Mouse (Mus musculus): Measurements from ENCODE around the gene Ctdsp1. TPM values are rescaled to one million over a fixed set of nuclear protein-coding genes. Genes with fewer than 3 reads are reported as not detected.

Gene Ctdsp1
- polyA plus RNA-seq, 1 experiment from 2014 or later: 78.9 TPM

- no peak for ATAC-seq (ENCODE audit: insufficient number of reproducible peaks, insufficient read depth, low FRiP score, low TSS enrichment)
- H3K9ac ChIP-seq: no peak overlapping the region
- H3K4me2 ChIP-seq (replicated peaks): no peak overlapping the region
- H3K27me3 ChIP-seq: no peaks in the 10 kb centered on the region
- no peaks in the 10 kb centered on the region for H3K36me3 ChIP-seq
- H3K4me3 ChIP-seq: no peak overlapping the region
- no peaks in the 10 kb centered on the region for H3K4me1 ChIP-seq
- no peak overlapping the region for H3K27ac ChIP-seq
- H3K9me3 ChIP-seq: no peaks in the 10 kb centered on the region
- 75% methylated on average over 5 of the region's 5 CpGs for WGBS
Measured at GRCm38 (mm10) chr1:74380484-74380883, 10.8 kb upstream of the Ctdsp1 start.

GRCm38 (mm10) chr1:74381588-74382021, 9.7 kb upstream of the Ctdsp1 start:
- no peak for ATAC-seq (ENCODE audit: insufficient number of reproducible peaks, insufficient read depth, low FRiP score, low TSS enrichment)
- 89% methylated on average over 10 of the region's 10 CpGs for WGBS
- no peaks in the 10 kb centered on the region for H3K27me3 ChIP-seq

GRCm38 (mm10) chr1:74383385-74383784, 7.9 kb upstream of the Ctdsp1 start:
- ATAC-seq (ENCODE audit: insufficient number of reproducible peaks, insufficient read depth, low FRiP score, low TSS enrichment): no peak
- WGBS: 83% methylated on average over 13 of the region's 13 CpGs
- no peaks in the 10 kb centered on the region for H3K9me3 ChIP-seq
- no peak overlapping the region for H3K4me3 ChIP-seq
- H3K4me2 ChIP-seq (replicated peaks): no peak overlapping the region
- H3K36me3 ChIP-seq: no peaks in the 10 kb centered on the region
- no peak overlapping the region for H3K27ac ChIP-seq
- no peaks in the 10 kb centered on the region for H3K27me3 ChIP-seq
- peaks cover 7% of the 10 kb centered on the region; the same call in 1 of the 2 replicates for H3K4me1 ChIP-seq
- no peak overlapping the region for H3K9ac ChIP-seq

More at GRCm38 (mm10) chr1:74381588-74382021, 9.7 kb upstream of the Ctdsp1 start:
- Histone ChIP-seq H3K36me3 (no peaks in the 10 kb centered on the region), H3K9ac (no peak overlapping the region), H3K27ac (no peak overlapping the region), H3K9me3 (no peaks in the 10 kb centered on the region), H3K4me2 (replicated peaks) (no peak overlapping the region), H3K4me1 (no peaks in the 10 kb centered on the region), H3K4me3 (no peak overlapping the region)

GRCm38 (mm10) chr1:74384525-74384924, 6.8 kb upstream of the Ctdsp1 start:
- no peaks in the 10 kb centered on the region for H3K36me3 ChIP-seq
- H3K27ac ChIP-seq: no peak overlapping the region
- no peaks in the 10 kb centered on the region for H3K9me3 ChIP-seq
- H3K4me3 ChIP-seq: no peak overlapping the region
- ATAC-seq (ENCODE audit: insufficient number of reproducible peaks, insufficient read depth, low FRiP score, low TSS enrichment): no peak
- no peak overlapping the region for H3K4me2 ChIP-seq (replicated peaks)
- peaks cover 9% of the 10 kb centered on the region for H3K4me1 ChIP-seq
- WGBS: 87% methylated on average over 8 of the region's 8 CpGs
- no peak overlapping the region for H3K9ac ChIP-seq
- H3K27me3 ChIP-seq: no peaks in the 10 kb centered on the region

- Histone ChIP-seq H3K4me3 (no peak overlapping the region), H3K27ac (no peak overlapping the region), H3K27me3 (no peaks in the 10 kb centered on the region), H3K9ac (no peak overlapping the region), H3K4me1 (peaks cover 15% of the 10 kb centered on the region), H3K4me2 (replicated peaks) (no peak overlapping the region), H3K36me3 (no peaks in the 10 kb centered on the region), H3K9me3 (no peaks in the 10 kb centered on the region)
- no peak for ATAC-seq (ENCODE audit: insufficient number of reproducible peaks, insufficient read depth, low FRiP score, low TSS enrichment)
- 89% methylated on average over 10 of the region's 10 CpGs for WGBS
Measured at GRCm38 (mm10) chr1:74385064-74385463, 6.2 kb upstream of the Ctdsp1 start.

- no peak for ATAC-seq (ENCODE audit: insufficient number of reproducible peaks, insufficient read depth, low FRiP score, low TSS enrichment)
- H3K27me3 ChIP-seq: no peaks in the 10 kb centered on the region
- 90% methylated on average over 8 of the region's 8 CpGs for WGBS
- peaks cover 19% of the 10 kb centered on the region for H3K4me1 ChIP-seq
- no peaks in the 10 kb centered on the region for H3K9me3 ChIP-seq
- H3K4me3 ChIP-seq: no peak overlapping the region
- H3K27ac ChIP-seq: no peak overlapping the region
- no peak overlapping the region for H3K9ac ChIP-seq
- no peak overlapping the region for H3K4me2 ChIP-seq (replicated peaks)
- no peaks in the 10 kb centered on the region for H3K36me3 ChIP-seq
Measured at GRCm38 (mm10) chr1:74385531-74385930, 5.8 kb upstream of the Ctdsp1 start.

GRCm38 (mm10) chr1:74386363-74386713, 5.0 kb upstream of the Ctdsp1 start:
- Histone ChIP-seq H3K4me3 (peak overlapping the region; percentile 44), H3K27ac (peak overlapping the region; percentile 98), H3K9ac (peak overlapping the region; percentile 51), H3K36me3 (no peaks in the 10 kb centered on the region), H3K27me3 (no peaks in the 10 kb centered on the region), H3K4me1 (peaks cover 24% of the 10 kb centered on the region), H3K4me2 (replicated peaks) (peak overlapping the region; percentile 51), H3K9me3 (no peaks in the 10 kb centered on the region)
- 50% methylated on average over 7 of the region's 10 CpGs for WGBS
- no peak for ATAC-seq (ENCODE audit: insufficient number of reproducible peaks, insufficient read depth, low FRiP score, low TSS enrichment)

- H3K4me3 ChIP-seq: peak overlapping the region; percentile 44
- ATAC-seq (ENCODE audit: insufficient number of reproducible peaks, insufficient read depth, low FRiP score, low TSS enrichment): peak; percentile 94
- H3K4me2 ChIP-seq (replicated peaks): peak overlapping the region; percentile 51
- no peaks in the 10 kb centered on the region for H3K36me3 ChIP-seq
- H3K4me1 ChIP-seq: peaks cover 24% of the 10 kb centered on the region
- under 1% methylated on average over 26 of the region's 26 CpGs for WGBS
- no peaks in the 10 kb centered on the region for H3K9me3 ChIP-seq
- no peaks in the 10 kb centered on the region for H3K27me3 ChIP-seq
- peak overlapping the region; percentile 51 for H3K9ac ChIP-seq
- H3K27ac ChIP-seq: peak overlapping the region; percentile 98
Measured at GRCm38 (mm10) chr1:74386714-74387385, 4.5 kb upstream of the Ctdsp1 start.

- Histone ChIP-seq H3K36me3 (no peaks in the 10 kb centered on the region), H3K4me3 (peak overlapping the region; percentile 44), H3K9me3 (no peaks in the 10 kb centered on the region), H3K27ac (peak overlapping the region; percentile 98), H3K4me2 (replicated peaks) (peak overlapping the region; percentile 51), H3K9ac (peak overlapping the region; percentile 51; the same call in 1 of the 2 replicates), H3K27me3 (no peaks in the 10 kb centered on the region), H3K4me1 (peaks cover 24% of the 10 kb centered on the region)
- ATAC-seq (ENCODE audit: insufficient number of reproducible peaks, insufficient read depth, low FRiP score, low TSS enrichment): no peak
- WGBS: 55% methylated on average over 15 of the region's 15 CpGs
Measured at GRCm38 (mm10) chr1:74387386-74387988, 3.8 kb upstream of the Ctdsp1 start.

GRCm38 (mm10) chr1:74388398-74388920, 2.9 kb upstream of the Ctdsp1 start:
- peaks cover 34% of the 10 kb centered on the region for H3K4me1 ChIP-seq

GRCm38 (mm10) chr1:74389831-74390286, 1.4 kb upstream of the Ctdsp1 start:
- Histone ChIP-seq H3K9me3 (no peaks in the 10 kb centered on the region), H3K9ac (peak overlapping the region; percentile 41; the same call in 1 of the 2 replicates), H3K27me3 (no peaks in the 10 kb centered on the region), H3K27ac (peak overlapping the region; percentile 98), H3K4me1 (peaks cover 39% of the 10 kb centered on the region), H3K4me2 (replicated peaks) (peak overlapping the region; percentile 93), H3K4me3 (peak overlapping the region; percentile 80), H3K36me3 (peaks cover 16% of the 10 kb centered on the region)
- WGBS: 3% methylated on average over 29 of the region's 29 CpGs
- ATAC-seq (ENCODE audit: insufficient number of reproducible peaks, insufficient read depth, low FRiP score, low TSS enrichment): no peak

More at GRCm38 (mm10) chr1:74388398-74388920, 2.9 kb upstream of the Ctdsp1 start:
- no peak overlapping the region for H3K4me3 ChIP-seq
- peaks cover 2% of the 10 kb centered on the region for H3K36me3 ChIP-seq
- peak overlapping the region; percentile 98; the same call in 1 of the 2 replicates for H3K27ac ChIP-seq
- WGBS: 71% methylated on average over 7 of the region's 7 CpGs
- H3K4me2 ChIP-seq (replicated peaks): no peak overlapping the region
- no peaks in the 10 kb centered on the region for H3K9me3 ChIP-seq
- no peaks in the 10 kb centered on the region for H3K27me3 ChIP-seq
- ATAC-seq (ENCODE audit: insufficient number of reproducible peaks, insufficient read depth, low FRiP score, low TSS enrichment): no peak
- H3K9ac ChIP-seq: no peak overlapping the region

Data from embryonic facial prominence, embryonic 12.5 days (tissue).